Mouse (Mus musculus) limb, embryonic 10.5 days (tissue): ENCODE data around the gene Hist1h4m. TPM values are rescaled to one million over a fixed set of nuclear protein-coding genes. Genes with fewer than 3 reads are reported as not detected.
"Not testable (repeated sequence)": the region's sequence is repeated elsewhere in the genome, so short reads cannot be mapped to it uniquely, and the experiment has no call there.

ENCODE experiments used
- DNase-seq: peaks from one replicate; pipeline ENCODE4 v3.0.0-alpha.2; 2017; ENCODE audit warnings: low spot score
- H3K27ac ChIP-seq: fragments of 300-500 bp; sonication (generic); 2 replicates; pipeline ENCODE4 v1.5.1; 2016; ENCODE audit warnings: mild to moderate bottlenecking
- H3K27me3 ChIP-seq: fragments of 300-500 bp; sonication (generic); 2 replicates; pipeline ENCODE4 v1.6.1; 2016; ENCODE audit warnings: low read depth, mild to moderate bottlenecking; ENCODE audit not compliant: poor library complexity, severe bottlenecking
- H3K36me3 ChIP-seq: fragments of 300-500 bp; sonication (generic); 2 replicates; pipeline ENCODE4 v1.6.1; 2016; ENCODE audit warnings: mild to moderate bottlenecking, moderate library complexity
- H3K4me1 ChIP-seq: fragments of 300-500 bp; sonication (generic); 2 replicates; pipeline ENCODE4 v1.6.1; 2016
- H3K4me3 ChIP-seq: fragments of 300-500 bp; sonication (generic); 2 replicates; pipeline ENCODE4 v1.5.1; 2016; ENCODE audit warnings: mild to moderate bottlenecking, moderate library complexity
- H3K9me3 ChIP-seq: fragments of 300-500 bp; sonication (generic); replicated peaks from 2 replicates; pipeline ENCODE4 v1.6.1; 2016; ENCODE audit warnings: mild to moderate bottlenecking
- WGBS: fragments of 180-500 bp; shearing (Covaris S2); methylation state at CpG from one replicate; pipeline ENCODE4 v1.1.7; 2016; 5-methylcytosine and 5-hydroxymethylcytosine counted together
- polyA plus RNA-seq: library from polyadenylated mRNA; unstranded; fragments of >200 nt; fragmentation: Nextera tagmentation; extraction: Ambion mirVana; gene quantifications from 2 replicates; pipeline ENCODE4 v1.2.1, GENCODE M21; 2016

Hist1h4m gene
- not detected in 2 replicates for polyA plus RNA-seq

GRCm38 (mm10) chr13:21811539-21811938 is at the start of gene Hist1h4m:
TSS of gene Hist1h4m (plus strand) at chr13:21811746.
- not testable (repeated sequence) for H3K9me3 ChIP-seq, H3K27me3 ChIP-seq, H3K36me3 ChIP-seq, H3K4me1 ChIP-seq, DNase-seq
- peak within 1 kb of the TSS; percentile 30 for H3K4me3 ChIP-seq
- H3K27ac ChIP-seq, result peak within 1 kb of the TSS; percentile 61; the same call in 1 of the 2 replicates
- no CpG with 5 or more reads among the region's 24 CpGs for WGBS

- no peaks in the 10 kb centered on the region for H3K27me3 ChIP-seq
- no peaks in the 10 kb centered on the region for H3K9me3 ChIP-seq
- 8% methylated on average over 33 of the region's 33 CpGs for WGBS
- H3K4me1 ChIP-seq, result peaks cover 19% of the 10 kb centered on the region
- H3K4me3 ChIP-seq, result peak overlapping the region; percentile 61
- peak; percentile 79 for DNase-seq
- H3K36me3 ChIP-seq, result no peaks in the 10 kb centered on the region
- peak overlapping the region; percentile 93 for H3K27ac ChIP-seq
Measured at GRCm38 (mm10) chr13:21778814-21779766, 32.5 kb upstream of the Hist1h4m start.

GRCm38 (mm10) chr13:21779767-21780731 is 31.5 kb upstream of the Hist1h4m start, which contains the start of gene Hist1h1b:
TSS of gene Hist1h1b (minus strand) at chr13:21780625.
- Histone ChIP-seq H3K4me3 (peak within 1 kb of the TSS; percentile 61), H3K9me3 (no peaks in the 10 kb centered on the region), H3K4me1 (peaks cover 24% of the 10 kb centered on the region), H3K36me3 (no peaks in the 10 kb centered on the region), H3K27me3 (no peaks in the 10 kb centered on the region), H3K27ac (peak within 1 kb of the TSS; percentile 93)
- WGBS, result under 1% methylated on average over 44 of the region's 44 CpGs
- peak; percentile 88 for DNase-seq

- Histone ChIP-seq H3K36me3 (no peaks in the 10 kb centered on the region), H3K9me3 (no peaks in the 10 kb centered on the region), H3K4me3 (peak overlapping the region; percentile 61; the same call in 1 of the 2 replicates), H3K4me1 (peaks cover 28% of the 10 kb centered on the region), H3K27ac (peak overlapping the region; percentile 93), H3K27me3 (no peaks in the 10 kb centered on the region)
- WGBS, result 43% methylated on average over 6 of the region's 6 CpGs
- peak; percentile 30 for DNase-seq
Measured at GRCm38 (mm10) chr13:21781021-21781555, 30.5 kb upstream of the Hist1h4m start.

DNA sequence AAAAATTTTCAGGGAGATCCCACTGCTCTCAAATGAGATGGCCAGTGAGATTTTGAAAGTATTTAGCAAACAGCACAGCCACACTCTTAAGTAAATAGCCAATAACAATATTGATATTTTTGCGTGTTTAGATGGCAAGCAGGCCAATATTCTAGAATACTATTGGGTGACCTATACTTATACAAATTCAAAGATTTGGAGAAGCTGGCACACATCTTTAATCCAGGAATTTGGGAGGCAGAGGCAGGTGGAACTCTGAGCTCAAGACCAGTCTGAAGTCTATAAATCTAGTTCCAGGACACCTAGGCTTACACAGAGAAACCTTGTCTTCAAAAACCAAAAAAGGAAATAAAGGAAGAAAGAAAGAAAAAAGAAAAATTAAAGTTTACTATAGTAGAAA is 29.9 kb upstream of the Hist1h4m start:
- 92% methylated on average over 1 of the region's 1 CpGs for WGBS
- peaks cover 29% of the 10 kb centered on the region for H3K4me1 ChIP-seq
- 0 out of 2 replicates have a peak overlapping the region, but pooled peaks have one; percentile 52 for H3K4me3 ChIP-seq

GRCm38 (mm10) chr13:21782361-21783254 is 28.9 kb upstream of the Hist1h4m start:
- H3K27ac ChIP-seq, result peak overlapping the region; percentile 93
- H3K4me3 ChIP-seq, result peak overlapping the region; percentile 52
- WGBS, result 2% methylated on average over 22 of the region's 35 CpGs
- DNase-seq, result peak; percentile 63
- peaks cover 29% of the 10 kb centered on the region for H3K4me1 ChIP-seq
- H3K36me3 ChIP-seq, H3K27me3 ChIP-seq, H3K9me3 ChIP-seq: not testable (repeated sequence)

More for the DNA sequence above, 29.9 kb upstream of the Hist1h4m start:
- Histone ChIP-seq H3K27me3 (no peaks in the 10 kb centered on the region), H3K9me3 (no peaks in the 10 kb centered on the region), H3K36me3 (no peaks in the 10 kb centered on the region), H3K27ac (peak overlapping the region; percentile 93)
- peak; percentile 14 for DNase-seq

DNA sequence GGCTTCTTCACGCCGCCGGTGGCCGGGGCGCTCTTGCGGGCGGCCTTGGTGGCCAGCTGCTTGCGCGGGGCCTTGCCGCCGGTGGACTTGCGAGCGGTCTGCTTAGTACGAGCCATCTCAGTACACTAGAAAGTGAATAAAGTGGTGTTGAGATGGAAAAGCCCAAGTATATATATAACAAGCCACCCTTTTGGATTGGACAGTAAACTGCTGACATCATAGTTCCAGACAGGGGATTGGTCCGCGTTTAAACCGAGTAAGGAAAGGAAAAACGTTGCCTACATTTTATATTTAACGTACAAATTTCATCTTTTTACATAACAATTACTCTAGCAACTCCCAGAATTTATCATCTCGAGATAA is 28.3 kb upstream of the Hist1h4m start, which contains the start of gene Hist1h3i:
Gene Hist1h3i (minus strand): TSS at position 116 of the 363 bp plus-strand sequence.
- Histone ChIP-seq H3K36me3 (no peaks in the 10 kb centered on the region), H3K4me1 (peaks cover 29% of the 10 kb centered on the region), H3K27me3 (no peaks in the 10 kb centered on the region), H3K9me3 (no peaks in the 10 kb centered on the region), H3K4me3 (peak within 1 kb of the TSS; percentile 52), H3K27ac (peak within 1 kb of the TSS; percentile 93)
- DNase-seq, result peak; percentile 38
- WGBS, result under 1% methylated on average over 16 of the region's 20 CpGs

GRCm38 (mm10) chr13:21783734-21784161 is 27.8 kb upstream of the Hist1h4m start:
- Histone ChIP-seq H3K9me3 (no peaks in the 10 kb centered on the region), H3K4me1 (peaks cover 31% of the 10 kb centered on the region), H3K27ac (peak overlapping the region; percentile 93), H3K27me3 (no peaks in the 10 kb centered on the region), H3K36me3 (no peaks in the 10 kb centered on the region), H3K4me3 (peak overlapping the region; percentile 52)
- peak; percentile 59 for DNase-seq
- WGBS, result 3% methylated on average over 9 of the region's 9 CpGs

GRCm38 (mm10) chr13:21784311-21784710 is 27.2 kb upstream of the Hist1h4m start:
- H3K36me3 ChIP-seq, result no peaks in the 10 kb centered on the region
- H3K4me3 ChIP-seq, result peak overlapping the region; percentile 52
- no peaks in the 10 kb centered on the region for H3K27me3 ChIP-seq
- H3K27ac ChIP-seq, result peak overlapping the region; percentile 93
- peak; percentile 33 for DNase-seq
- peaks cover 34% of the 10 kb centered on the region for H3K4me1 ChIP-seq
- H3K9me3 ChIP-seq, result no peaks in the 10 kb centered on the region
- WGBS, result 21% methylated on average over 6 of the region's 6 CpGs

DNA sequence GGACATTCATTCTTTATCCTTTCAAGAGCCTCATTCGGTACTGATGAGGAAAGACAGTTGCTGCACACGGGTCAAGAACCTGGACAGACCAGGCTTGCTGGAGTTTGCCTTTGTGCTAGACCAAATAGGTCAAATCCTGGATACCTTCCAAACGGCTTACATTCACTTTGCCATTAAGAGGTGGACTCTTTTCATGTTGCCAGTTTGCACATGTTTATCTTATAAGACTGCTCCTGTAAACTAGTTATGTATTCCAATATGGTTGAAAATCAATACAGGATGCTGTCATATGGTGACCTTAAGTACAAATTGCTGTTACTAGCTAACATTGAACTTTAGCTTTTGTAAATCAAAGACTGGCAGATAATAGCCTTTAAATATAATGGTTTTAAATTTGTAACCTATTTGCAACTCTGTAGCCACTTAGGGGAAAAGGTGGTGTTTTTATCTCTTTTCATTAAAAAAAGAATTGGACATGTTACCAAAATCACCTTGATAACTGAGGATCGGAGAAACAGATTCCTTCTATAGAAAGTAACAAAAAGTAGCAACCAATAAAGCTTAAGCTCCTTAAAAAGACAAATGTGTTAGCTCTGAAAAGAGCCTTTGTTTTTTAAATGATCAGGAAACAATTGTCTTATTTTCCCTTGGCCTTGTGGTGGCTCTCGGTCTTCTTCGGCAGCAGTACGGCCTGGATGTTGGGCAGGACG is 25.2 kb upstream of the Hist1h4m start:
- WGBS, result 5% methylated on average over 8 of the region's 8 CpGs
- Histone ChIP-seq H3K4me3 (peak overlapping the region; percentile 49), H3K9me3 (no peaks in the 10 kb centered on the region), H3K27me3 (no peaks in the 10 kb centered on the region), H3K36me3 (no peaks in the 10 kb centered on the region), H3K4me1 (peaks cover 36% of the 10 kb centered on the region), H3K27ac (peak overlapping the region; percentile 93)
- DNase-seq, result peak; percentile 53
